Mouse (Mus musculus) hindbrain, embryonic 11.5 days (tissue): ENCODE measurements around the gene Ntn5. TPM values are rescaled to one million over a fixed set of nuclear protein-coding genes. Genes with fewer than 3 reads are reported as not detected.

Experiments used
- ATAC-seq: fragments of 200-750 bp; cut with Nextera tagmentation; 2 replicates; pipeline ENCODE4 v1.8.0; 2017; ENCODE audit warnings: mild to moderate bottlenecking, moderate TSS enrichment, moderate library complexity; ENCODE audit not compliant: low FRiP score
- DNase-seq: peaks from one replicate; pipeline ENCODE4 v3.0.0-alpha.2; 2015; ENCODE audit warnings: low spot score
- H3K27ac ChIP-seq: fragments of 300-500 bp; sonication (generic); 2 replicates; pipeline ENCODE4 v1.5.1; 2014; ENCODE audit warnings: mild to moderate bottlenecking, low read depth, low read length
- H3K27me3 ChIP-seq: fragments of 300-500 bp; sonication (generic); 2 replicates; pipeline ENCODE4 v1.6.1; 2014; ENCODE audit warnings: mild to moderate bottlenecking, low read length, moderate library complexity, mixed read lengths; ENCODE audit not compliant: control insufficient read depth, insufficient read depth
- H3K36me3 ChIP-seq: fragments of 300-500 bp; sonication (generic); 2 replicates; pipeline ENCODE4 v1.6.1; 2014; ENCODE audit warnings: mild to moderate bottlenecking, low read length, moderate library complexity, mixed read lengths; ENCODE audit not compliant: control insufficient read depth, insufficient read depth
- H3K4me1 ChIP-seq: fragments of 300-500 bp; sonication (generic); replicated peaks from 2 replicates; pipeline ENCODE4 v1.6.1; 2014; ENCODE audit warnings: low read length, mixed read lengths; ENCODE audit not compliant: control insufficient read depth, insufficient read depth
- H3K4me2 ChIP-seq: fragments of 300-500 bp; sonication (generic); replicated peaks from 2 replicates; pipeline ENCODE4 v1.6.1; 2014; ENCODE audit warnings: mild to moderate bottlenecking, low read depth, low read length
- H3K4me3 ChIP-seq: fragments of 300-500 bp; sonication (generic); 2 replicates; pipeline ENCODE4 v1.5.1; 2014; ENCODE audit warnings: low read depth, low read length
- H3K9ac ChIP-seq: fragments of 300-500 bp; sonication (generic); 2 replicates; pipeline ENCODE4 v1.6.1; 2014; ENCODE audit warnings: low read depth, low read length
- H3K9me3 ChIP-seq: fragments of 300-500 bp; sonication (generic); 2 replicates; pipeline ENCODE4 v1.6.1; 2016; ENCODE audit warnings: low read length; ENCODE audit not compliant: control insufficient read depth
- WGBS: fragments of 180-500 bp; shearing (Covaris S2); extraction: QIAGEN DNeasy Blood & Tissue Kit; methylation state at CpG from one replicate; pipeline ENCODE4 v1.1.7; 2014; 5-methylcytosine and 5-hydroxymethylcytosine counted together
- polyA plus RNA-seq: library from polyadenylated mRNA; unstranded; fragments of >200 nt; fragmentation: Nextera tagmentation; extraction: Ambion mirVana; gene quantifications from 2 replicates; pipeline ENCODE4 v1.2.1, GENCODE M21; 2014

Gene Ntn5
- polyA plus RNA-seq, 1 experiment from 2014 or later, result 0.22 TPM

GRCm38 (mm10) chr7:45705873-45706281 lies 22.1 kb downstream of the Ntn5 start:
- H3K4me3 ChIP-seq, result peak overlapping the region; percentile 54
- 0% methylated on average over 7 of the region's 7 CpGs for WGBS
- H3K27ac ChIP-seq, result no peak overlapping the region
- no peaks in the 10 kb centered on the region for H3K9me3 ChIP-seq
- peak overlapping the region; percentile 66 for H3K9ac ChIP-seq
- DNase-seq (peak; percentile 49), ATAC-seq (no peak)
- H3K4me2 ChIP-seq, result peak overlapping the region; percentile 95
- H3K4me1 ChIP-seq, result peaks cover 41% of the 10 kb centered on the region
- H3K27me3 ChIP-seq, result no peaks in the 10 kb centered on the region
- 0 out of 2 replicates have a peak, but pooled peaks cover 2% of the 10 kb centered on the region for H3K36me3 ChIP-seq

GRCm38 (mm10) chr7:45706721-45707241 lies 23.0 kb downstream of the Ntn5 start:
- under 1% methylated on average over 24 of the region's 45 CpGs for WGBS
- H3K4me3 ChIP-seq, result peak overlapping the region; percentile 54
- peak overlapping the region; percentile 66 for H3K9ac ChIP-seq
- DNase-seq, result peak; percentile 83
- peak overlapping the region; percentile 95 for H3K4me2 ChIP-seq
- H3K9me3 ChIP-seq, result no peaks in the 10 kb centered on the region
- H3K36me3 ChIP-seq, result peaks cover 3% of the 10 kb centered on the region; the same call in 1 of the 2 replicates
- H3K27me3 ChIP-seq, result no peaks in the 10 kb centered on the region
- peak overlapping the region; percentile 56; the same call in 1 of the 2 replicates for H3K27ac ChIP-seq
- ATAC-seq, result no peak
- peaks cover 41% of the 10 kb centered on the region for H3K4me1 ChIP-seq

- Histone ChIP-seq H3K4me1 (peaks cover 41% of the 10 kb centered on the region), H3K36me3 (peaks cover 8% of the 10 kb centered on the region), H3K4me2 (peak overlapping the region; percentile 95), H3K27ac (no peak overlapping the region), H3K9ac (no peak overlapping the region), H3K9me3 (no peaks in the 10 kb centered on the region), H3K27me3 (no peaks in the 10 kb centered on the region), H3K4me3 (peak overlapping the region; percentile 54; the same call in 1 of the 2 replicates)
- ATAC-seq (no peak), DNase-seq (peak; percentile 89)
- under 1% methylated on average over 27 of the region's 27 CpGs for WGBS
Measured at GRCm38 (mm10) chr7:45707375-45707967, 23.6 kb downstream of the Ntn5 start.

GRCm38 (mm10) chr7:45708221-45708761 lies 24.5 kb downstream of the Ntn5 start:
- Histone ChIP-seq H3K4me2 (peak overlapping the region; percentile 95), H3K36me3 (peaks cover 13% of the 10 kb centered on the region), H3K9me3 (no peaks in the 10 kb centered on the region), H3K9ac (no peak overlapping the region), H3K27me3 (no peaks in the 10 kb centered on the region), H3K4me3 (no peak overlapping the region), H3K27ac (no peak overlapping the region), H3K4me1 (peaks cover 41% of the 10 kb centered on the region)
- ATAC-seq (no peak), DNase-seq (no peak)
- WGBS, result 54% methylated on average over 13 of the region's 13 CpGs

- Histone ChIP-seq H3K4me3 (no peak overlapping the region), H3K36me3 (peaks cover 13% of the 10 kb centered on the region), H3K4me1 (peaks cover 37% of the 10 kb centered on the region), H3K4me2 (0 out of 2 replicates have a peak overlapping the region, but pooled peaks have one; percentile 0), H3K27me3 (no peaks in the 10 kb centered on the region), H3K9me3 (no peaks in the 10 kb centered on the region), H3K27ac (no peak overlapping the region), H3K9ac (no peak overlapping the region; the same call in 1 of the 2 replicates)
- DNase-seq (peak; percentile 70), ATAC-seq (no peak)
- WGBS, result 39% methylated on average over 6 of the region's 6 CpGs
Measured at GRCm38 (mm10) chr7:45709036-45709435, 25.2 kb downstream of the Ntn5 start.

- no peaks in the 10 kb centered on the region for H3K9me3 ChIP-seq
- no peak for DNase-seq
- H3K9ac ChIP-seq, result no peak overlapping the region; the same call in 1 of the 2 replicates
- H3K4me2 ChIP-seq, result no peak overlapping the region
- H3K4me3 ChIP-seq, result no peak overlapping the region
- H3K27ac ChIP-seq, result peak overlapping the region; percentile 31; the same call in 1 of the 2 replicates
- WGBS, result 64% methylated on average over 14 of the region's 14 CpGs
- no peak for ATAC-seq
- H3K4me1 ChIP-seq, result peaks cover 37% of the 10 kb centered on the region
- H3K27me3 ChIP-seq, result no peaks in the 10 kb centered on the region
- H3K36me3 ChIP-seq, result peaks cover 13% of the 10 kb centered on the region
Measured at GRCm38 (mm10) chr7:45709677-45710355, 26.0 kb downstream of the Ntn5 start.

- no peak overlapping the region for H3K9ac ChIP-seq
- H3K9me3 ChIP-seq, result no peaks in the 10 kb centered on the region
- WGBS, result 93% methylated on average over 20 of the region's 20 CpGs
- H3K4me3 ChIP-seq, result no peak overlapping the region
- no peak overlapping the region for H3K27ac ChIP-seq
- peaks cover 13% of the 10 kb centered on the region for H3K36me3 ChIP-seq
- peaks cover 35% of the 10 kb centered on the region for H3K4me1 ChIP-seq
- no peak overlapping the region for H3K4me2 ChIP-seq
- DNase-seq, result no peak
- no peak for ATAC-seq
- H3K27me3 ChIP-seq, result no peaks in the 10 kb centered on the region
Measured at GRCm38 (mm10) chr7:45710477-45711191, 26.8 kb downstream of the Ntn5 start.

GRCm38 (mm10) chr7:45711316-45712021 lies 27.6 kb downstream of the Ntn5 start:
- DNase-seq, result no peak
- no peak overlapping the region for H3K4me2 ChIP-seq

More at GRCm38 (mm10) chr7:45711316-45712021, 27.6 kb downstream of the Ntn5 start:
- ATAC-seq, result no peak
- H3K9ac ChIP-seq, result no peak overlapping the region
- H3K4me1 ChIP-seq, result peaks cover 36% of the 10 kb centered on the region
- no peaks in the 10 kb centered on the region for H3K27me3 ChIP-seq
- WGBS, result 89% methylated on average over 24 of the region's 24 CpGs
- peaks cover 13% of the 10 kb centered on the region for H3K36me3 ChIP-seq
- H3K4me3 ChIP-seq, result no peak overlapping the region
- no peak overlapping the region for H3K27ac ChIP-seq
- H3K9me3 ChIP-seq, result no peaks in the 10 kb centered on the region
